Mouse (Mus musculus) erythroblast, embryonic 14.5 days (primary cell): ENCODE measurements around the gene Lrrc66.
"Not testable (repeated sequence)": the region's sequence is repeated elsewhere in the genome, so short reads cannot be mapped to it uniquely, and the experiment has no call there.

Source experiments
- GATA1 ChIP-seq: IDR thresholded peaks from 2 replicates; pipeline ENCODE4 v1.6.1; 2012; ENCODE audit warnings: low read length, inconsistent platforms, mixed read lengths
- TAL1 ChIP-seq: IDR thresholded peaks from 3 replicates; pipeline ENCODE4 v1.6.1; 2012; ENCODE audit warnings: low read length, inconsistent platforms, mixed read lengths

DNA sequence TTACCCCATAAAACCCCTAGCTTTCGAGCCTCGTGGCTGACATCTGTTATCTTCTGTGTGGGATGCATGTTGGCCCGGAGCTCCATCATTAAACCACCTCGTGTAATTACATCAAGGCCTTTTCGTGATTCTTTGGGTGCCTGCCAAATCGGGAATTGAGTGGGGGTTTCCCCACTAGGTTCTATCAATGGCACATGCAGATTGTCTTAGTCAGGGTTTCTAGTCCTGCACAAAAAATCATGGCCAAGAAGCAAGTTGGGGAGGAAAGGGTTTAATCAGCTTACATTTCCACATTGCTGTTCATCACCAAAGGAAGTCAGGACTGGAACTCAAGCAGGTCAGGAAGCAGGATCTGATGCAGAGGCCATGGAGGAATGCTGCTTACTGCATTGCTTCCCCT, 48.3 kb downstream of the Lrrc66 start:
- not testable (repeated sequence) for TF ChIP-seq GATA1, TAL1
